Comparison of ENCODE assay signal across 13 mouse cellular contexts in genomic region chr13:54926654-54927053, GRCm38 (mm10). TPM values are rescaled to one million over a fixed set of nuclear protein-coding genes. Genes with fewer than 3 reads are reported as not detected.
DNase-seq lines count a peak whose midpoint lies in the region; ATAC-seq and TF ChIP-seq lines count a peak whose summit lies in the region.
"Had no signal": no experiment of that assay in that cellular context is flagged by ENCODE, and none has a peak within 500 bp of the region (broad histone marks: within the 10 kb centered on the region; RNA-seq: fewer than 3 reads in every experiment).

No protein-coding gene starts in this region.

- no peak overlapping the region for H3K9ac ChIP-seq in midbrain, postnatal 0 days (replicated peaks; ENCODE audit: low read length, poor library complexity, severe bottlenecking)
- no peak overlapping the region for H3K9ac ChIP-seq in midbrain, embryonic 14.5 days (replicated peaks; ENCODE audit: low read length)
- H3K9ac ChIP-seq: heart, embryonic 15.5 days; lung, embryonic 15.5 days had no signal

- H3K36me3 ChIP-seq in midbrain, postnatal 0 days (ENCODE audit: insufficient read depth, low read length) = no peaks in the 10 kb centered on the region
- no peaks in the 10 kb centered on the region for H3K36me3 ChIP-seq in midbrain, embryonic 14.5 days (ENCODE audit: control insufficient read depth, insufficient read depth, low read length)
- no peaks in the 10 kb centered on the region for H3K36me3 ChIP-seq in hindbrain, embryonic 10.5 days
- H3K36me3 ChIP-seq: G1E; heart, embryonic 15.5 days; lung, embryonic 15.5 days had no signal

- no peak for ATAC-seq in midbrain, postnatal 0 days (ENCODE audit: low FRiP score)
- ATAC-seq in midbrain, embryonic 14.5 days (ENCODE audit: low FRiP score, low TSS enrichment) = no peak
- no peak for ATAC-seq in megakaryocyte, adult 5-6 weeks (ENCODE audit: poor library complexity, severe bottlenecking)

- intact Hi-C loops in heart, postnatal 10 days (cut with DNase I) = no loop called here
- intact Hi-C loops in heart, postnatal 36 days (cut with DNase I) = no loop called here

- no peak overlapping the region for H3K4me3 ChIP-seq in midbrain, postnatal 0 days (ENCODE audit: low read depth, low read length)
- no peak overlapping the region for H3K4me3 ChIP-seq in midbrain, embryonic 14.5 days (replicated peaks; ENCODE audit: low read depth, low read length)
- no peak overlapping the region for H3K4me3 ChIP-seq in hindbrain, embryonic 10.5 days
- H3K4me3 ChIP-seq: heart, embryonic 15.5 days; lung, embryonic 15.5 days; myocyte had no signal

- peak; percentile 18 to 40 for DNase-seq in heart, postnatal 10 days
- no peak for DNase-seq in heart, postnatal 36 days
- peak; percentile 83 for DNase-seq in midbrain, postnatal 0 days (ENCODE audit: low spot score)
- no peak for DNase-seq in midbrain, embryonic 14.5 days
- DNase-seq in cerebellum, adult 9-11 months = peak; percentile 88
- no peak for DNase-seq in hindbrain, embryonic 10.5 days (ENCODE audit: low spot score)
- DNase-seq: spleen, adult 18-20 months; thymus, postnatal 14 days had no signal

- TF ChIP-seq CTCF in midbrain, postnatal 0 days (IDR thresholded peaks at IDR 0.05) = peak; percentile 52

- no peaks in the 10 kb centered on the region for H3K4me1 ChIP-seq in midbrain, postnatal 0 days (ENCODE audit: insufficient read depth, low read length)
- no peaks in the 10 kb centered on the region for H3K4me1 ChIP-seq in midbrain, embryonic 14.5 days (ENCODE audit: control insufficient read depth, insufficient read depth, low read length)
- peaks cover 8% of the 10 kb centered on the region for H3K4me1 ChIP-seq in hindbrain, embryonic 10.5 days (replicated peaks)
- H3K4me1 ChIP-seq: heart, embryonic 15.5 days; lung, embryonic 15.5 days had no signal

- H3K27ac ChIP-seq in midbrain, postnatal 0 days (ENCODE audit: low read depth, low read length) = no peak overlapping the region
- no peak overlapping the region for H3K27ac ChIP-seq in midbrain, embryonic 14.5 days (replicated peaks; ENCODE audit: low read depth, low read length)
- H3K27ac ChIP-seq in hindbrain, embryonic 10.5 days = no peak overlapping the region
- H3K27ac ChIP-seq: heart, embryonic 15.5 days; lung, embryonic 15.5 days had no signal

- H3K4me2 ChIP-seq in midbrain, postnatal 0 days (ENCODE audit: low read depth, low read length, poor library complexity, severe bottlenecking) = no peak overlapping the region
- no peak overlapping the region for H3K4me2 ChIP-seq in midbrain, embryonic 14.5 days (ENCODE audit: low read length)
- H3K4me2 ChIP-seq: heart, embryonic 15.5 days; lung, embryonic 15.5 days had no signal

- H3K9me3 ChIP-seq in midbrain, postnatal 0 days (ENCODE audit: low read length) = no peaks in the 10 kb centered on the region
- no peaks in the 10 kb centered on the region for H3K9me3 ChIP-seq in midbrain, embryonic 14.5 days (ENCODE audit: control insufficient read depth, low read length)
- H3K9me3 ChIP-seq in hindbrain, embryonic 10.5 days = peaks cover 3% of the 10 kb centered on the region; the same call in 1 of the 2 replicates
- H3K9me3 ChIP-seq: G1E; heart, embryonic 15.5 days; lung, embryonic 15.5 days had no signal

- H3K27me3 ChIP-seq in midbrain, postnatal 0 days (ENCODE audit: insufficient read depth, low read length) = no peaks in the 10 kb centered on the region
- no peaks in the 10 kb centered on the region for H3K27me3 ChIP-seq in midbrain, embryonic 14.5 days (ENCODE audit: control insufficient read depth, insufficient read depth, low read length)
- peaks cover 15% of the 10 kb centered on the region for H3K27me3 ChIP-seq in hindbrain, embryonic 10.5 days (ENCODE audit: insufficient read depth, poor library complexity, severe bottlenecking)
- H3K27me3 ChIP-seq: lung, embryonic 15.5 days had no signal

- 61% methylated on average over 4 of the region's 4 CpGs for WGBS in midbrain, postnatal 0 days
- 63% methylated on average over 4 of the region's 4 CpGs for WGBS in midbrain, embryonic 14.5 days
- WGBS in hindbrain, embryonic 10.5 days = 73% methylated on average over 4 of the region's 4 CpGs

RNA-seq across cellular contexts. Expression of gene Unc5a, which starts 22.6 kb away (rescaled TPM):
- 1 to 10 TPM; 1.0 to 1.6 TPM for total RNA-seq in heart, postnatal 10 days (2021)
- under 1 TPM; 0.49 to 0.92 TPM for total RNA-seq in heart, postnatal 36 days (2021)
- total RNA-seq in midbrain, postnatal 0 days (2014; rRNA removed) = 24.2 and 29.0 TPM in 2 replicates
- 12.7 and 14.3 TPM in 2 replicates for polyA plus RNA-seq in midbrain, postnatal 0 days (2015; fragmentation: Nextera tagmentation; extraction: Ambion mirVana)
- 12.6 and 15.9 TPM in 2 replicates for polyA plus RNA-seq in midbrain, embryonic 14.5 days (2014; fragmentation: Nextera tagmentation; extraction: Ambion mirVana)
- total RNA-seq in megakaryocyte, adult 5-6 weeks (2015) = 0.38 and 0.71 TPM in 2 replicates
- 0.24 and 1.8 TPM in 2 replicates for total RNA-seq in megakaryocyte, adult 5-6 weeks (2017)
- polyA plus RNA-seq in hindbrain, embryonic 10.5 days (2016; fragmentation: Nextera tagmentation; extraction: Ambion mirVana) = 2.0 and 4.4 TPM in 2 replicates
- total RNA-seq: G1E had no signal

Comparison
In these comparisons a context has a peak if more than half of its experiments do, and no peak if none do; other contexts are left out.
1. DNase-seq: peak in heart, postnatal 10 days (2 of 2), midbrain, postnatal 0 days (single experiment) and cerebellum, adult 9-11 months (single experiment); none in heart, postnatal 36 days (0 of 2), midbrain, embryonic 14.5 days (single experiment) and hindbrain, embryonic 10.5 days (single experiment).